21 mouse cellular contexts compared by ENCODE assay signal in the genomic region with DNA sequence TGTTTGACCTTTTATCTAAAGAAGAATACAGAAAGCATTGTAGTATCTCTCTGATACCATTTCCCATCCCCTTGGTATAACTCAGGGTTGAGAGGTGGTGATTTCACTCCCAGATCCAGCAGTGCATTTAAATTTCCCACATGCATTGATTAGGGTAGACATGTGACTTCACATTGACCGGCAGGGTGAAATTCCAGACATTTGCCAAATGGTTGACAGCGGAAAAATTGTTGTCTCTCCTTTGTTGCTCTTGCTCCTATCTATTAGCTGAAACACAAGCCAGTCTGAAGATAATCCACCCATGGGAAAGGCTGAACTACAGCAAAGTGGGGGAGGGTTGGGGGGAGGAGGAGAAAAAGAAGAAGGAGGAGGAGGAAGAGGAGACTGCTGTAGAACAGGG. TPM values are rescaled to one million over a fixed set of nuclear protein-coding genes. Genes with fewer than 3 reads are reported as not detected.
DNase-seq lines count a peak whose midpoint lies in the region; ATAC-seq and TF ChIP-seq lines count a peak whose summit lies in the region.
"Had no signal": no experiment of that assay in that cellular context is flagged by ENCODE, and none has a peak within 500 bp of the region (broad histone marks: within the 10 kb centered on the region; RNA-seq: fewer than 3 reads in every experiment).

No protein-coding gene starts in this region.

- no peak overlapping the region for H3K9ac ChIP-seq in heart, embryonic 13.5 days
- H3K9ac ChIP-seq in liver, adult 2 months (ENCODE audit: low read depth, low read length): no peak overlapping the region
- H3K9ac ChIP-seq in liver, postnatal 0 days (replicated peaks): no peak overlapping the region
- H3K9ac ChIP-seq: forebrain, embryonic 13.5 days; hindbrain, embryonic 14.5 days had no signal

- H3K4me2 ChIP-seq in heart, embryonic 13.5 days: no peak overlapping the region
- no peak overlapping the region for H3K4me2 ChIP-seq in liver, postnatal 0 days (ENCODE audit: low read depth, low read length)
- H3K4me2 ChIP-seq: forebrain, embryonic 13.5 days; hindbrain, embryonic 14.5 days had no signal

- TF ChIP-seq EP300 in liver, postnatal 0 days (IDR thresholded peaks at IDR 0.05; ENCODE audit: low read depth): no peak

- peaks cover 7% of the 10 kb centered on the region for H3K9me3 ChIP-seq in heart, embryonic 13.5 days
- no peaks in the 10 kb centered on the region for H3K9me3 ChIP-seq in liver, postnatal 0 days (ENCODE audit: low read length)
- H3K9me3 ChIP-seq: forebrain, embryonic 10.5 days; forebrain, embryonic 13.5 days had no signal

- no peak for TF ChIP-seq CTCF in gastrocnemius, adult 2 months (IDR thresholded peaks at IDR 0.05)
- TF ChIP-seq CTCF in liver, adult 2 months (IDR thresholded peaks at IDR 0.05; ENCODE audit: low read depth, low read length): no peak
- no peak for TF ChIP-seq CTCF in liver, postnatal 0 days (IDR thresholded peaks at IDR 0.05; ENCODE audit: low read depth)

- WGBS in heart, embryonic 13.5 days: 22% methylated on average over 2 of the region's 2 CpGs
- 14% methylated on average over 2 of the region's 2 CpGs for WGBS in liver, adult 2 months
- 56% methylated on average over 2 of the region's 2 CpGs for WGBS in liver, postnatal 0 days (ENCODE audit: insufficient replicate concordance)

- no peak overlapping the region for H3K4me3 ChIP-seq in gastrocnemius, adult 2 months
- H3K4me3 ChIP-seq in heart, embryonic 13.5 days: no peak overlapping the region
- no peak overlapping the region for H3K4me3 ChIP-seq in liver, adult 2 months (ENCODE audit: insufficient read depth, low read depth, low read length)
- H3K4me3 ChIP-seq in liver, postnatal 0 days (ENCODE audit: low read depth, low read length): no peak overlapping the region
- H3K4me3 ChIP-seq: forebrain, embryonic 10.5 days; forebrain, embryonic 13.5 days had no signal

- no peak for DNase-seq in gastrocnemius, adult 2 months
- DNase-seq in gastrocnemius, postnatal 10 days: no peak
- DNase-seq in heart, postnatal 36 days: no peak
- DNase-seq in liver, adult 2 months (ENCODE audit: extremely low read depth, low read depth, low spot score): peak; percentile 19
- no peak for DNase-seq in liver, postnatal 0 days
- DNase-seq: adrenal gland, postnatal 10 days; adrenal gland, postnatal 36 days; cerebellum, adult 18-20 months; cerebellum, adult 9-10 months; cerebellum, postnatal 14 days; gastrocnemius, postnatal 25 days; kidney, adult 18-20 months had no signal

- intact Hi-C loops in gastrocnemius, adult 2 months (cut with DNase I): no loop called here
- intact Hi-C loops in heart, postnatal 36 days (cut with DNase I): no loop called here

- no peak for ATAC-seq in heart, embryonic 13.5 days (ENCODE audit: extremely low read depth, insufficient number of reproducible peaks, low FRiP score, low TSS enrichment)
- ATAC-seq in liver, postnatal 0 days: no peak
- ATAC-seq: forebrain, embryonic 13.5 days; forebrain, embryonic 16.5 days; hindbrain, postnatal 0 days; inflammation-experienced regulatory T-cells, adult 6 months; intestine, embryonic 16.5 days; Patski had no signal

- no peak for TF ChIP-seq POLR2A in liver, adult 2 months (IDR thresholded peaks at IDR 0.05; ENCODE audit: extremely low read depth, insufficient read depth, low read length)

- H3K4me1 ChIP-seq in heart, embryonic 13.5 days: peaks cover 35% of the 10 kb centered on the region
- no peaks in the 10 kb centered on the region; the same call in 1 of the 2 replicates for H3K4me1 ChIP-seq in liver, adult 2 months (ENCODE audit: control insufficient read depth, insufficient read depth, low read length)
- 0 out of 2 replicates have a peak, but pooled peaks cover 3% of the 10 kb centered on the region for H3K4me1 ChIP-seq in liver, postnatal 0 days (ENCODE audit: insufficient read depth)
- H3K4me1 ChIP-seq: forebrain, embryonic 13.5 days had no signal

- peak overlapping the region; percentile 38; the same call in 1 of the 2 replicates for H3K27ac ChIP-seq in gastrocnemius, adult 2 months
- peak overlapping the region; percentile 53 for H3K27ac ChIP-seq in heart, embryonic 13.5 days (replicated peaks)
- H3K27ac ChIP-seq in liver, adult 2 months (replicated peaks; ENCODE audit: insufficient read depth, low read depth, low read length): no peak overlapping the region
- no peak overlapping the region for H3K27ac ChIP-seq in liver, postnatal 0 days (ENCODE audit: low read depth)
- H3K27ac ChIP-seq: forebrain, embryonic 10.5 days; forebrain, embryonic 13.5 days; hindbrain, embryonic 14.5 days; hindbrain, postnatal 0 days had no signal

- H3K79me2 ChIP-seq in liver, adult 2 months (ENCODE audit: control insufficient read depth, insufficient read depth, low read length): no peaks in the 10 kb centered on the region

- no peaks in the 10 kb centered on the region for H3K36me3 ChIP-seq in heart, embryonic 13.5 days
- no peaks in the 10 kb centered on the region for H3K36me3 ChIP-seq in liver, adult 2 months (ENCODE audit: control insufficient read depth, insufficient read depth, low read length)
- no peaks in the 10 kb centered on the region for H3K36me3 ChIP-seq in liver, postnatal 0 days (replicated peaks; ENCODE audit: insufficient read depth, low read length)
- H3K36me3 ChIP-seq: forebrain, embryonic 10.5 days had no signal

- H3K27me3 ChIP-seq in heart, embryonic 13.5 days (replicated peaks): no peaks in the 10 kb centered on the region
- H3K27me3 ChIP-seq in liver, adult 2 months (ENCODE audit: control insufficient read depth, insufficient read depth, low read length): no peaks in the 10 kb centered on the region
- no peaks in the 10 kb centered on the region for H3K27me3 ChIP-seq in liver, postnatal 0 days (ENCODE audit: insufficient read depth, low read length)
- H3K27me3 ChIP-seq: forebrain, embryonic 13.5 days had no signal

RNA-seq across cellular contexts. Expression of a gene that starts 32.1 kb away (rescaled TPM):
- under 1 TPM; 0.13 to 0.14 TPM for total RNA-seq in gastrocnemius, adult 2 months (2021)
- under 1 TPM; 0.47 to 0.90 TPM for total RNA-seq in gastrocnemius, postnatal 10 days (2021)
- polyA plus RNA-seq in heart, embryonic 13.5 days (2015; fragmentation: Nextera tagmentation; extraction: Ambion mirVana): 0.43 and 0.60 TPM in 2 replicates
- total RNA-seq in heart, postnatal 36 days (2021): under 1 TPM; 0.41 to 0.42 TPM
- 0.28 and 0.81 TPM in 2 replicates for total RNA-seq in liver, adult 2 months (2014; rRNA removed)
- polyA plus RNA-seq in liver, adult 2 months (2012; rRNA removed): 2.3 and 3.0 TPM in 2 replicates
- 0.60 and 0.75 TPM in 2 replicates for polyA plus RNA-seq in liver, postnatal 0 days (2015; fragmentation: Nextera tagmentation; extraction: Ambion mirVana)
- polyA plus RNA-seq: inflammation-experienced regulatory T-cells, adult 6 months had no signal

RNA-seq across cellular contexts. Expression of a gene that starts 46.4 kb away (rescaled TPM):
- total RNA-seq in gastrocnemius, adult 2 months (2021): 1 to 10 TPM in 1 of 2 experiments, under 1 TPM in 1; 0.56 to 1.2 TPM
- total RNA-seq in gastrocnemius, postnatal 10 days (2021): 1 to 10 TPM; 4.5 to 4.9 TPM
- polyA plus RNA-seq in heart, embryonic 13.5 days (2015; fragmentation: Nextera tagmentation; extraction: Ambion mirVana): 16.8 and 20.4 TPM in 2 replicates
- total RNA-seq in heart, postnatal 36 days (2021): 1 to 10 TPM; 6.8 to 6.9 TPM
- total RNA-seq in liver, adult 2 months (2014; rRNA removed): 26.6 and 31.0 TPM in 2 replicates
- polyA plus RNA-seq in liver, adult 2 months (2012; rRNA removed): 33.1 and 39.5 TPM in 2 replicates
- polyA plus RNA-seq in liver, postnatal 0 days (2015; fragmentation: Nextera tagmentation; extraction: Ambion mirVana): 19.2 and 20.2 TPM in 2 replicates

RNA-seq across cellular contexts. Expression of a gene that starts 46.5 kb away (rescaled TPM):
- 10 to 100 TPM in 1 of 2 experiments, 1 to 10 TPM in 1; 9.5 to 10.3 TPM for total RNA-seq in gastrocnemius, adult 2 months (2021)
- 10 to 100 TPM; 18.3 to 20.9 TPM for total RNA-seq in gastrocnemius, postnatal 10 days (2021)
- polyA plus RNA-seq in heart, embryonic 13.5 days (2015; fragmentation: Nextera tagmentation; extraction: Ambion mirVana): 72.5 and 82.9 TPM in 2 replicates
- 10 to 100 TPM; 21.0 to 21.6 TPM for total RNA-seq in heart, postnatal 36 days (2021)
- 29.1 and 30.3 TPM in 2 replicates for total RNA-seq in liver, adult 2 months (2014; rRNA removed)
- polyA plus RNA-seq in liver, adult 2 months (2012; rRNA removed): 42.1 and 45.8 TPM in 2 replicates
- 28.1 and 28.6 TPM in 2 replicates for polyA plus RNA-seq in liver, postnatal 0 days (2015; fragmentation: Nextera tagmentation; extraction: Ambion mirVana)

Comparison
In these comparisons a context has a peak if more than half of its experiments do, and no peak if none do; other contexts are left out.
1. H3K27ac ChIP-seq: peak in gastrocnemius, adult 2 months (single experiment) and heart, embryonic 13.5 days (single experiment); none in liver, adult 2 months (single experiment) and liver, postnatal 0 days (single experiment).